Mouse (Mus musculus): ENCODE measurements at regions not wholly inside any gene's neighbourhood (a gene's known extent, or its start where the extent isn't known, plus 50 kb on each side); places are given as distances from the start of the nearest gene placed in this dataset.

GRCm38 (mm10) chr9:14174324-14175040, 100.4 kb upstream of the Sesn3 start:
- DNase-seq (ENCODE audit: low read depth) = no peak

- no peak for DNase-seq (ENCODE audit: low read depth)
Observed at GRCm38 (mm10) chr9:14175041-14175881, 99.6 kb upstream of the Sesn3 start.

- no peak for DNase-seq (ENCODE audit: low read depth)
Observed at GRCm38 (mm10) chr9:14179777-14180176, 95.1 kb upstream of the Sesn3 start.

GRCm38 (mm10) chr9:14184261-14184660, 90.6 kb upstream of the Sesn3 start:
- no peak for DNase-seq (ENCODE audit: low read depth)

- no peak for DNase-seq (ENCODE audit: low read depth)
Observed at GRCm38 (mm10) chr9:14185681-14186080, 89.2 kb upstream of the Sesn3 start.

GRCm38 (mm10) chr9:14187753-14188152, 87.1 kb upstream of the Sesn3 start:
- no peak for DNase-seq (ENCODE audit: low read depth)

- no peak for DNase-seq (ENCODE audit: low read depth)
Observed at GRCm38 (mm10) chr9:14188504-14188903, 86.4 kb upstream of the Sesn3 start.

- DNase-seq (ENCODE audit: low read depth) = no peak
Observed at GRCm38 (mm10) chr9:14190660-14191059, 84.2 kb upstream of the Sesn3 start.

GRCm38 (mm10) chr9:14194748-14195147, 80.1 kb upstream of the Sesn3 start:
- no peak for DNase-seq (ENCODE audit: low read depth)

GRCm38 (mm10) chr9:14199116-14199515, 75.8 kb upstream of the Sesn3 start:
- no peak for DNase-seq (ENCODE audit: low read depth)

- DNase-seq (ENCODE audit: low read depth) = no peak
Observed at GRCm38 (mm10) chr9:14199983-14200700, 74.7 kb upstream of the Sesn3 start.

GRCm38 (mm10) chr9:14200852-14201251, 74.0 kb upstream of the Sesn3 start:
- no peak for DNase-seq (ENCODE audit: low read depth)

- DNase-seq (ENCODE audit: low read depth) = no peak
Observed at GRCm38 (mm10) chr9:14202551-14203306, 72.1 kb upstream of the Sesn3 start.

- no peak for DNase-seq (ENCODE audit: low read depth)
Observed at GRCm38 (mm10) chr9:14203307-14203695, 71.6 kb upstream of the Sesn3 start.

GRCm38 (mm10) chr9:14203768-14204416, 71.0 kb upstream of the Sesn3 start:
- no peak for DNase-seq (ENCODE audit: low read depth)

GRCm38 (mm10) chr9:14204817-14205216, 70.0 kb upstream of the Sesn3 start:
- no peak for DNase-seq (ENCODE audit: low read depth)

- no peak for DNase-seq (ENCODE audit: low read depth)
Observed at GRCm38 (mm10) chr9:14206838-14207560, 67.9 kb upstream of the Sesn3 start.

GRCm38 (mm10) chr9:14207561-14207936, 67.3 kb upstream of the Sesn3 start:
- no peak for DNase-seq (ENCODE audit: low read depth)

- DNase-seq (ENCODE audit: low read depth) = no peak
Observed at GRCm38 (mm10) chr9:14213283-14213682, 61.6 kb upstream of the Sesn3 start.

- DNase-seq (ENCODE audit: low read depth) = no peak
Observed at GRCm38 (mm10) chr9:14215171-14215782, 59.6 kb upstream of the Sesn3 start.
